Mouse (Mus musculus) cerebellum, postnatal 4 days (tissue): ENCODE results near the gene 6030468B19Rik.
"Not testable (repeated sequence)": the region's sequence is repeated elsewhere in the genome, so short reads cannot be mapped to it uniquely, and the experiment has no call there.

Experiments used
- DNase-seq, 2 experiments: peaks; one replicate each; pipeline ENCODE4 v3.0.0; 2022; ENCODE audit warnings: low spot score in 2 of 2, mixed read lengths in 1 of 2

Gene 6030468B19Rik

GRCm38 (mm10) chr11:117778851-117779433 lies 18.5 kb upstream of the 6030468B19Rik start:
- no peak for DNase-seq

GRCm38 (mm10) chr11:117779434-117780198 lies 17.8 kb upstream of the 6030468B19Rik start:
- no peak for DNase-seq

GRCm38 (mm10) chr11:117780199-117780515 lies 17.3 kb upstream of the 6030468B19Rik start:
- no peak for DNase-seq

GRCm38 (mm10) chr11:117780582-117781111 lies 16.8 kb upstream of the 6030468B19Rik start:
- DNase-seq: no peak

GRCm38 (mm10) chr11:117781199-117781821 lies 16.1 kb upstream of the 6030468B19Rik start:
- no peak for DNase-seq

GRCm38 (mm10) chr11:117781993-117782704 lies 15.3 kb upstream of the 6030468B19Rik start, which contains the start of the genes Tmc8 and Tmc6:
Gene Tmc8, plus strand, starts transcription at chr11:117782076.
Gene Tmc6, minus strand, starts transcription at chr11:117782198.
- DNase-seq: no peak

GRCm38 (mm10) chr11:117782705-117783034 lies 14.8 kb upstream of the 6030468B19Rik start:
- no peak for DNase-seq

- DNase-seq: peak; percentile 54 to 74
Observed at GRCm38 (mm10) chr11:117783089-117783488, 14.4 kb upstream of the 6030468B19Rik start.

GRCm38 (mm10) chr11:117783683-117784309 lies 13.7 kb upstream of the 6030468B19Rik start:
- no peak for DNase-seq

- peak in 1 of 2 experiments; percentile 61 for DNase-seq
Observed at GRCm38 (mm10) chr11:117786294-117786693, 11.2 kb upstream of the 6030468B19Rik start.

GRCm38 (mm10) chr11:117788481-117788880 lies 9.0 kb upstream of the 6030468B19Rik start:
- DNase-seq: not testable (repeated sequence)

GRCm38 (mm10) chr11:117790286-117790685 lies 7.2 kb upstream of the 6030468B19Rik start:
- peak in 1 of 2 experiments; percentile 69 for DNase-seq

- no peak for DNase-seq
Observed at GRCm38 (mm10) chr11:117790703-117791440, 6.6 kb upstream of the 6030468B19Rik start.

GRCm38 (mm10) chr11:117791441-117791761 lies 6.1 kb upstream of the 6030468B19Rik start:
- no peak for DNase-seq

GRCm38 (mm10) chr11:117792281-117792888 lies 5.1 kb upstream of the 6030468B19Rik start:
- no peak for DNase-seq

GRCm38 (mm10) chr11:117794035-117794551 lies 3.4 kb upstream of the 6030468B19Rik start:
- no peak for DNase-seq

- no peak for DNase-seq
Observed at GRCm38 (mm10) chr11:117796954-117797353, 506 bp upstream of the 6030468B19Rik start.

- no peak for DNase-seq
Observed at GRCm38 (mm10) chr11:117798160-117798541, 691 bp downstream of the 6030468B19Rik start.

GRCm38 (mm10) chr11:117799174-117799573 lies 1.7 kb downstream of the 6030468B19Rik start:
- no peak for DNase-seq

- no peak for DNase-seq
Observed at GRCm38 (mm10) chr11:117800038-117800437, 2.6 kb downstream of the 6030468B19Rik start.
